Mouse (Mus musculus) MEL (cell line): ENCODE results near the gene Marc1. TPM values are rescaled to one million over a fixed set of nuclear protein-coding genes. Genes with fewer than 3 reads are reported as not detected.

Experiments
- DNase-seq: peaks from one replicate; pipeline ENCODE4 v3.0.0; 2011; ENCODE audit warnings: low read depth, low spot score
- H3K27ac ChIP-seq: 2 replicates; pipeline ENCODE4 v1.5.1; 2012; ENCODE audit warnings: low read depth, mild to moderate bottlenecking, control low read depth, low read length, moderate library complexity; ENCODE audit not compliant: control insufficient read depth
- H3K27me3 ChIP-seq, 2 experiments: fragments of 150-350 bp in 1 of 2; sonication (generic) in 1 of 2; 2 replicates each; pipeline ENCODE4 v1.6.1; 2012; ENCODE audit warnings: low read length in 2 of 2, mild to moderate bottlenecking in 2 of 2, improper control_type of control experiment in 1 of 2, moderate library complexity in 1 of 2; ENCODE audit not compliant: insufficient read depth in 2 of 2, control insufficient read depth in 1 of 2
- H3K36me3 ChIP-seq, 2 experiments: 2 replicates each; pipeline ENCODE4 v1.6.1; 2012 to 2014; ENCODE audit warnings: low read length in 2 of 2, improper control_type of control experiment in 1 of 2, inconsistent platforms in 1 of 2, mild to moderate bottlenecking in 1 of 2; ENCODE audit not compliant: insufficient read depth in 2 of 2, control insufficient read depth in 1 of 2
- H3K4me1 ChIP-seq, 2 experiments: fragments of 150-350 bp in 1 of 2; sonication (generic) in 1 of 2; 2 replicates each; pipeline ENCODE4 v1.6.1; 2012; ENCODE audit warnings: low read length in 2 of 2, improper control_type of control experiment in 1 of 2, mild to moderate bottlenecking in 1 of 2; ENCODE audit not compliant: insufficient read depth in 2 of 2, control insufficient read depth in 1 of 2
- H3K4me3 ChIP-seq, 2 experiments: fragments of 150-350 bp in 1 of 2; sonication (generic) in 1 of 2; 2 replicates each; pipeline ENCODE4 v1.5.1; 2012; ENCODE audit warnings: low read depth in 2 of 2, low read length in 2 of 2, mild to moderate bottlenecking in 2 of 2, moderate library complexity in 2 of 2, control low read depth in 1 of 2, improper control_type of control experiment in 1 of 2; ENCODE audit not compliant: control insufficient read depth in 1 of 2, insufficient read depth in 1 of 2
- H3K79me2 ChIP-seq: 2 replicates; pipeline ENCODE4 v1.6.1; 2012; ENCODE audit warnings: mild to moderate bottlenecking, low read length, moderate library complexity; ENCODE audit not compliant: control insufficient read depth, poor library complexity, insufficient read depth
- H3K9ac ChIP-seq: 2 replicates; pipeline ENCODE4 v1.6.1; 2012; ENCODE audit warnings: low read depth, mild to moderate bottlenecking, control low read depth, low read length, moderate library complexity; ENCODE audit not compliant: control insufficient read depth, poor library complexity, severe bottlenecking
- H3K9me3 ChIP-seq: fragments of 150-350 bp; sonication (generic); replicated peaks from 2 replicates; pipeline ENCODE4 v1.6.1; 2012; ENCODE audit warnings: mild to moderate bottlenecking, low read length, improper control_type of control experiment, moderate library complexity; ENCODE audit not compliant: insufficient read depth
- BHLHE40 ChIP-seq: IDR thresholded peaks from 2 replicates; pipeline ENCODE4 v1.6.1; 2012; ENCODE audit warnings: low read depth, mild to moderate bottlenecking, inconsistent platforms, low read length, improper control_type of control experiment, borderline replicate concordance
- EP300 ChIP-seq, 2 experiments: IDR thresholded peaks; 2 replicates each; pipeline ENCODE4 v1.6.1; 2011; ENCODE audit warnings: improper control_type of control experiment in 2 of 2, low read length in 2 of 2, low read depth in 1 of 2, mild to moderate bottlenecking in 1 of 2
- GATA1 ChIP-seq: IDR thresholded peaks from 2 replicates; pipeline ENCODE4 v1.6.1; 2011; ENCODE audit warnings: low read depth, low read length, improper control_type of control experiment
- KAT2A ChIP-seq: conservative IDR thresholded peaks from 2 replicates; pipeline ENCODE4 v1.6.1; 2012; ENCODE audit warnings: low read depth, low read length, improper control_type of control experiment, inconsistent platforms
- MAFK ChIP-seq: IDR thresholded peaks from 2 replicates; pipeline ENCODE4 v1.6.1; 2011; ENCODE audit warnings: low read depth, mild to moderate bottlenecking, low read length, improper control_type of control experiment, borderline replicate concordance
- MAX ChIP-seq: IDR thresholded peaks from 2 replicates; pipeline ENCODE4 v1.6.1; 2011; ENCODE audit warnings: low read length, improper control_type of control experiment
- NRF1 ChIP-seq: IDR thresholded peaks from 2 replicates; pipeline ENCODE4 v1.6.1; 2014; ENCODE audit warnings: low read depth, mild to moderate bottlenecking, inconsistent platforms, low read length, improper control_type of control experiment, moderate library complexity; ENCODE audit not compliant: poor library complexity, insufficient read depth, severe bottlenecking
- POLR2A ChIP-seq, 2 experiments: IDR thresholded peaks; 2 replicates each; pipeline ENCODE4 v1.6.1; 2011 to 2012; ENCODE audit warnings: low read length in 2 of 2, mild to moderate bottlenecking in 2 of 2, control low read depth in 1 of 2, improper control_type of control experiment in 1 of 2, low read depth in 1 of 2, moderate library complexity in 1 of 2; ENCODE audit not compliant: control insufficient read depth in 1 of 2, insufficient read depth in 1 of 2, poor library complexity in 1 of 2
- POLR2AphosphoS2 ChIP-seq: IDR thresholded peaks from 2 replicates; pipeline ENCODE4 v1.6.1; 2011; ENCODE audit warnings: low read length, improper control_type of control experiment
- RAD21 ChIP-seq: IDR thresholded peaks from 2 replicates; pipeline ENCODE4 v1.6.1; 2011; ENCODE audit warnings: mild to moderate bottlenecking, low read depth, low read length, improper control_type of control experiment
- RCOR1 ChIP-seq: IDR thresholded peaks from 2 replicates; pipeline ENCODE4 v1.6.1; 2012; ENCODE audit warnings: low read depth, mild to moderate bottlenecking, inconsistent platforms, low read length, improper control_type of control experiment
- TAL1 ChIP-seq: IDR thresholded peaks from 2 replicates; pipeline ENCODE4 v1.6.1; 2012; ENCODE audit warnings: mild to moderate bottlenecking, inconsistent platforms, low read length, moderate library complexity, mixed read lengths
- TBP ChIP-seq: IDR thresholded peaks from 2 replicates; pipeline ENCODE4 v1.8.0; 2011; ENCODE audit warnings: low read depth, low read length, improper control_type of control experiment
- TCF12 ChIP-seq: IDR thresholded peaks from 2 replicates; pipeline ENCODE4 v1.6.1; 2014; ENCODE audit warnings: low read depth, mild to moderate bottlenecking, inconsistent platforms, low read length, improper control_type of control experiment, moderate library complexity
- USF1 ChIP-seq: IDR thresholded peaks from 2 replicates; pipeline ENCODE4 v1.6.1; 2014; ENCODE audit warnings: low read depth, mild to moderate bottlenecking, inconsistent platforms, low read length, improper control_type of control experiment, moderate library complexity
- ZMIZ1 ChIP-seq: IDR thresholded peaks from 2 replicates; pipeline ENCODE4 v1.6.1; 2012; ENCODE audit warnings: low read depth, mild to moderate bottlenecking, inconsistent platforms, low read length, improper control_type of control experiment, moderate library complexity
- polyA plus RNA-seq, 2 experiments: library from polyadenylated mRNA; stranded (reverse) in 1 of 2; unstranded in 1 of 2; fragments of >175 nt in 1 of 2; fragments of >200 nt in 1 of 2; gene quantifications; 2 replicates each; pipeline versions ENCODE4 v1.2.1 to v1.2.4; 2012; ENCODE audit warnings: low replicate concordance in 2 of 2, low read depth in 1 of 2; ENCODE audit not compliant: insufficient read length in 2 of 2, insufficient read depth in 1 of 2, missing spikeins in 1 of 2
- total RNA-seq: library from RNA; depleted of rRNA; stranded (reverse); fragments of 300-350 nt; gene quantifications from 2 replicates; pipeline ENCODE4 v1.2.3, GENCODE M21; 2012; rRNA removed

The Marc1 gene
- total RNA-seq, result 0.08 TPM in 1 of 2 replicates, not detected in the other
- under 1 TPM in 1 of 2 experiments, not detected in 1; 0.10 TPM for polyA plus RNA-seq

- H3K27me3 ChIP-seq, result no peaks in the 10 kb centered on the region
- H3K4me1 ChIP-seq, result peaks cover 0 to 8% of the 10 kb centered on the region in 2 experiments; a peak in 1 of 4 replicates
- no peaks in the 10 kb centered on the region for H3K79me2 ChIP-seq
- no peaks in the 10 kb centered on the region for H3K9me3 ChIP-seq
- no peak for TF ChIP-seq RAD21
- TF ChIP-seq EP300 (IDR thresholded peaks at IDR 0.05; ENCODE audit: low read depth in 1 of 2, low read length in 2 of 2), result no peak
- TF ChIP-seq USF1, result no peak
- TF ChIP-seq RCOR1, result no peak
- TF ChIP-seq MAFK, result no peak
- no peak for TF ChIP-seq KAT2A
- no peak for TF ChIP-seq BHLHE40
- TF ChIP-seq POLR2AphosphoS2, result no peak
- no peak for TF ChIP-seq GATA1
- TF ChIP-seq TBP, result no peak
- TF ChIP-seq POLR2A (IDR thresholded peaks at IDR 0.05; ENCODE audit: control insufficient read depth in 1 of 2, insufficient read depth in 1 of 2, low read depth in 1 of 2, low read length in 2 of 2, poor library complexity in 1 of 2), result no peak
- no peak for TF ChIP-seq MAX
- TF ChIP-seq, all 39 proteins: peak for 0
- no peak for DNase-seq
- H3K36me3 ChIP-seq, result peaks cover 0 to 4% of the 10 kb centered on the region in 2 experiments; a peak in 1 of 4 replicates
- H3K27ac ChIP-seq, result no peak within 1 kb of the TSS
- H3K9ac ChIP-seq, result no peak within 1 kb of the TSS
- no peak within 1 kb of the TSS for H3K4me3 ChIP-seq
Observed at GRCm38 (mm10) chr1:184810780-184811575, at the start of gene Marc1. Marc1 (minus strand) TSS chr1:184811313.

- no peak for TF ChIP-seq ZMIZ1
- TF ChIP-seq GATA1, result no peak
- TF ChIP-seq NRF1, result no peak
- TF ChIP-seq USF1, result no peak
- TF ChIP-seq TAL1, result no peak
- TF ChIP-seq TCF12, result no peak
- TF ChIP-seq KAT2A, result no peak
Observed at GRCm38 (mm10) chr1:184860276-184860675, 49.2 kb upstream of the Marc1 start.

More at GRCm38 (mm10) chr1:184860276-184860675, 49.2 kb upstream of the Marc1 start:
- H3K79me2 ChIP-seq, result no peaks in the 10 kb centered on the region
- H3K4me3 ChIP-seq, result no peak overlapping the region
- H3K9ac ChIP-seq, result no peak overlapping the region
- H3K9me3 ChIP-seq, result no peaks in the 10 kb centered on the region
- no peaks in the 10 kb centered on the region for H3K36me3 ChIP-seq
- H3K4me1 ChIP-seq, result no peaks in the 10 kb centered on the region
- DNase-seq, result no peak
- no peaks in the 10 kb centered on the region; a peak in 1 of 4 replicates for H3K27me3 ChIP-seq
- no peak overlapping the region for H3K27ac ChIP-seq
